Mouse (Mus musculus): Measurements from ENCODE around the gene Asb1. TPM values are rescaled to one million over a fixed set of nuclear protein-coding genes. Genes with fewer than 3 reads are reported as not detected.

The Asb1 gene
- total RNA-seq, 2 experiments from 2014 or later, result 19.0 to 25.7 TPM

DNA sequence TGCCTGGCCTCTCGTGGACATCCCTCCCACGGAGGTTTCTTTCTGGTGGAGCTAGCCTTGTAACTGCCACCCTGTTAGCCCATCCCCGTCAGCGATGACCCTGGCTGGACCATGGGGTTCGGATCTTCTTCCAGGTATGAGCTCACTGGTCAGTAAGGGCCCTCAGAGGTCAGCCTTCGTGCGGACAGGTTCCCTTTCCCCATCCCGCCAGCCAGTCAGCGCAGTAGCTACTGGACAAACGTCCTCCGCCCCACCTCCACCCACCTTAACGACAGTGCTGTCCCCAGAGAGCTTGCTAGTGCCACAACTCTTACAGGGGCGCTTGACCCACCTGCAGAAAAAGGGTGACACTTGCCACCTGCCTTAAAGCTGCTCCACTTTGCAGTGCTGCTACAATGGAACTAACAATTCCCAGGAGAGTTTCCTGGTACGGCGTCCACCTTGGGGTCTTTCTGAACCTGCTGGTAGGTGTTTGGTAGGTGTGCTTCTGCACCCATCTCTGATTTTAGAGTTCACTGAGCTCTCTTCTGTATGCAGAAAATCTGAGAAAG is 773 bp downstream of the Asb1 start:
- DNase-seq (ENCODE audit: low spot score in 2 of 2), result no peak

DNA sequence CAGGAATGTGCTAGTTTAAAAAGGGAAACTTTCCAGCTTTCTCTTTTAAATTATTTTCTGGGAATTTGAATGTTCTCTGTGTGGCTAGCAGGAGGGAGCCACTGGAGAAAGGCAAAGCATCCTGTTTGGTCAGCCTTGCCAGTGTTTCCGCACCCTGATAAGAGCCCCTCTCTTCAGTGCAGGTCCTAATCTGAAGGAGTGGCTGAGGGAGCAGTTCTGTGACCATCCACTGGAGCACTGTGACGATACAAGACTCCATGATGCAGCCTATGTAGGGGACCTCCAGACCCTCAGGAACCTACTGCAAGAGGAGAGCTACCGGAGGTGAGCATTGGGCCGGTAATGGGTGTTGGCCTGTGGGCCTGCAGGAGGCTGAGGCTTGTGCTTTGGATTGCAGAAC is 3.6 kb downstream of the Asb1 start:
- DNase-seq (ENCODE audit: low spot score in 2 of 2), result no peak

DNA sequence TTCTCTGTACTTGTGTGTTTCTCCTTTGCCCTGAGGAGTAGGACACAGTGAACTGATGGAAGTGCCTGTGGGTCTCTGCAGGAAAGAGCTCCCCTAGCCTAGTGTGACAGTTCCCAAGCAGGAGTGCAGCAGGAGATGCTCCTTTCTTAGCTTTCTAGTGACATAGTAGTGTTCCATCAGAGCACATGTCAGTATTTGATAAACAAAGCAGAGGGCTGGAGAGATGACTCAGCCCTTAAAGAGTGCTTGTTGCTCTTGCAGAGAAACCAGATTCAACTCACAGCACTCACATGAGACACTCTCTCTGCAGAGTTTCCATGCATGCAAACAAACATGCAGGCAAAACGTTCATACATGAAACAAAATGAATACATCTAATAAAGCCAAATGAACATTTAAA is 4.9 kb downstream of the Asb1 start:
- no peak for DNase-seq (ENCODE audit: low spot score in 2 of 2)

DNA sequence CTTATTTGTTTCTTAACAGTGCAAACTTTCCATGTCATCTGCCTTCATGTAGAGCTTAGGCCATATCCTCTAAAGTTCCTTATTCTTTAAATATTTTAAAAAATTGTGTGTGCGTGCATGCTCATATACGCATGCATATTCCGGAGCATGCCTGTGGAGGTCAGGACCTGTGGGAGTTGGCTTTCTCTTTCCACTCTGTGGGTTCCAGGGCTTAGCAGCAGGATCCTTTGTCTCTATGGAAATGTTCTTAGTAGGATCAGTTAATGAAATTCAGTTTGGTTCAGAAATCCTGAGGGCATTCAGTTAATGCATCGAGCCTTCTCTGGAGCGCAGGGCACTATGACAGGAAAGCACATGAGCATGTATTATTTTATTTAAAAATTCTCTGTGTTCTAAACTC is 7.2 kb downstream of the Asb1 start:
- DNase-seq (ENCODE audit: low spot score in 2 of 2), result no peak

DNA sequence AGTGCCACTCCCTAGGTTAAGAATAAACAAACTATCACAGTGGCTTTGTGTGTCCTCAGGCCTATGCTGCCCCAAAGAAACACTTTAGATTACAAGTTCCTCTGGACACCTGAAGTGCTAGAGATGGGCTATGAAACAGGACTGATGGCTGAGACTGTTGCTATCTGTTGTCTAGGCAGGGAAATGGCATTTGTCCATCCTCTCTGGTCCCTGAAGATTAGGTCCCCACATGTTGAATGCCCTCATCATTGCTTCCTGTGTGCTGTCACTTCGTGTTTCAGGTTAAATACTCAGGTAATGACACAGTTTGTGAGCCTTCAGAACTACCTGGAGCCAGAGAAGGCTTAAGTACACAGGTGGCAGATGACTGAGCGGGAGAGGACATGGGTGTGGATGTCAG is 8.7 kb downstream of the Asb1 start:
- DNase-seq (ENCODE audit: low spot score in 2 of 2), result no peak

DNA sequence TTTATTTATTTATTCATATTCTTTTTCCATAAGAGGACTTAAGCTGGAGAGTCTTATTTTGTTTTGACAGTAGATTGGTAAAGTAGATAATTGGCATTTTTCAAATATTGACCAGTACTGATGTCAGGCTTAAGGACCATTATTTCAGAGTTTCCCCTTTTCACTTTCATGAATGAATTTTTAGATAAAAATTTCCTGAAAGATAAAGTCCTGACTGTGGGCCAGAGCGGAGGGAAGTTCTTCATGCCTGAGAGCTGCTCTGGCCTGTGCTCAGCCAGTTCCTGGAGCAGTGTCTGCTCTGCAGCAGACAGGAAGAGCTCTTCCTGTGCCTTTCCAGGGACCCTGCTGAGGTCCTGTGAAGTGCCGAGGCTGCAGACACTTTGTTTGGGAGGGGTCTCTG is 16.8 kb downstream of the Asb1 start:
- DNase-seq (ENCODE audit: low spot score in 2 of 2), result no peak

DNA sequence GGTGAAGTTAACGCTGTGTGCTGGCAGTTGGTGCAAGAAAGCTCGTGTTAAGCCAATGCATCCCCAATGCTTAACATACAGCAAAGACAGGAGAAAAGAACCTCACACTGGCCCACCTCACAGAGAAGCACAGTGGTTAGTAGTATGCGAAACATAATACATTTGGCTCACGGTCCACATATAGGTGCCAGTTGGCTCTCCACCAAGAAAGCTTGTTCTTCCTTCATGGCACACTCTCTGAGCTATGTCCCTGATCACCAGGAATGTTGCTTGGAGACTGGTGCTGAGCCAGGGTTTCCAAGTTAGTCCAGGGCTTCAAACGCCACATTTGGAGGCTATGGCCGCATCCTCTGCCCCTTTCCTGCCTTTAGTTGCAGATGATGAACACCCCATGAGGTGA is 20.9 kb downstream of the Asb1 start:
- DNase-seq (ENCODE audit: low spot score in 2 of 2), result no peak

DNA sequence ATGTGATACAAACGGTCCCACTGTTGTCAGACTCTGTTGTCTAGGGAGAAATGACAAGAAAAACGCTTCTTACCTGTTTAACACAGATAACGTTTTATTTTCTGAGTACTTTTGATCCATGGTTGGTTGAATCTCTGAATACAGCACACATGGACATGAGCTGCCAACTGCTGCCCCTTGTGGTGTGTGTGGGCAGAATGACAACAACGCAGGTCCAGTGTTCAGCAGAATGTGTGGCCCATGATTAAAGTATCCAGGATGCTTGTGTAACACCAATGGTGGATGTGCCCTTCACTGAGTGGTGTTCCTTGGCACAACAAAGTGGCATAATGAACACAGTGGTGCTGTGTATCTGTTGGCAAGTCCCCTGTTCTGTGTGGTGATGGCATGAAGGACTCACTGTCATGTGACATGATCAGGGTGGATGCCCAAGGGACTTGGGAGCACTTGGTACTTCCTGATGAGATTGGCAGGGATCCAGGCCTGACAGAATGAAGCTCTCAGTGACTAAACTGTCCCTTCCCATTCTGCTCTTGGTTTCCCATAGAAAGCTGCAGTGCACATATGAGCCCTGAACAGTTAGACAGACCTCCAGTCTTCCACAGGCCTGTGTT is 22.7 kb downstream of the Asb1 start:
- DNase-seq (ENCODE audit: low spot score in 2 of 2), result no peak

DNA sequence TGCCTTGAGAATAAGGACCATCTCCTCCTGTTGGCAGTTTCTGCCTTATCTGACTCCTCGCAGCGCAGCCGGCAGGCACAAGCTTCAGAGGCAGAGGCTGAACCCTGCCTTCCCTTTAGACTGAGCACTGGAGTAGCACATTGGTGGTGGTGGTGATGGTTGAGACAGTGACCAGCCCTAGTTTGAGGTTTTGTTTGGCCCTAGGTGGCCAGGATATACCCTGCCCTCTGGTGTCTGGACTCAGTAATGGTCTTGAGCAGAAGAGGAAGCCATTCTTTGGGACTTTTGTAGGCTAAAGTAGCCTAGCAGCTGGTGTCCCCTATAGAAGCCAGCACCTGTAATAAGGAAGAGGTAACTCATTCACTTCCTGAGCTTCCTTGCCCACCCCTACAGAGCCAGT is 23.7 kb downstream of the Asb1 start:
- DNase-seq (ENCODE audit: low spot score in 2 of 2), result no peak

DNA sequence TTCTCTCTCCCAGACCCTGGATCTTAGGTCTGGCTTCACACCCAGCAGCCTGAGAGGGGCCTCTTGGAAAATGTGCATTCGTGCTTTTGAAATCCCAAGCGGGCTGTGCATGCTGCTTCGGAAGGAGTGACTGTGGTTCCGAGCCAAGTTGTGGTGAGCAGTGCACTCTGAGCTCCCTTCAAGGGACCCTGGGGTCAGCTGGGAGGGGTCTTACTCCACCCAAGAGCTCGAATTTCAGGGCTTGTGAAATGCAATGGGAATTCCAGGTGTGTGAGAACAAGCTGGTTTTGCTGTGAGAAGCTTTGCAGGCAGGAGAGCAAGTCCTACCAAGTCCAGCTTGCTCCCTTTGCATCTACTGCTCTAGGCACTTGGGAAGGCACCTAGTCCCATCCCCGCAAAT is 24.3 kb downstream of the Asb1 start:
- no peak for DNase-seq (ENCODE audit: low spot score in 2 of 2)

DNA sequence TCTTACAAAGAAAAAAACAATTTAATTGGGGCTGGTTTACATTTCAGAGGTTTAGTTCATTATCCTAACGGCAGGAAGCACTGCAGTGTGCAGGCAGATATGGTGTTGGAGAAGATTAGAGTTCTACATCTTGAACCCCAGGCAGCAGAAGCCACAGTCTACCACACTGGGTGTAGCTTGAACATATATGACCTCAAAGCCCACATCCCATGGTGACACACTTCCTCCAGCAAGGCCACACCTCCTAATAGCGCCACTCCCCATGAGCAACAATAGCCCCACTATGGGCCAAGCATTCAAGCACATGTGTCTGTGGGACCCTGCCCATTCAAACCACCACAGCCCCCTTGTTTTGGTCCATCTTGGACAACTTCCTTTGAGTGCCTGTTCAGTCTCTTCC is 26.9 kb downstream of the Asb1 start:
- DNase-seq (ENCODE audit: low spot score in 2 of 2), result no peak

DNA sequence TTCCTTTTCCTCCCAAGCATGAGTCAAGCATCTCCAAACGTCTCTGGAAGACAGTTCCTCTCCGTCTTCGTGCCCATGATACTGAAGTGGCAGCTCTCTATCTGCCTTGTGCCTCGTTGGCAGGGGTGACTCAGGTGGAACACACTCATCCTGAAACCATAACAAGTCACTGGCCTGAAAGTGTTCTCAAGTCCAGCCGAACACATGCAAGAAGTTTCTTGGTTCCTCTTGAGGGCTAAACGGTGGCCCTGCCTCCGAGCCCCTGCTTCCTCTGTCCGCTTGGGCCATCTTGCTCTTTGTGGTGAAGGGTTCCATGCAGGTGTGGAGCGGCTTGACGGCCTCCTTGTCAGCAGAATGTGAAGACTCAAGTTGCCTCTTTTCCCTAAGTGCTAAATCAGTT is 32.1 kb downstream of the Asb1 start:
- no peak for DNase-seq (ENCODE audit: low spot score in 2 of 2)

DNA sequence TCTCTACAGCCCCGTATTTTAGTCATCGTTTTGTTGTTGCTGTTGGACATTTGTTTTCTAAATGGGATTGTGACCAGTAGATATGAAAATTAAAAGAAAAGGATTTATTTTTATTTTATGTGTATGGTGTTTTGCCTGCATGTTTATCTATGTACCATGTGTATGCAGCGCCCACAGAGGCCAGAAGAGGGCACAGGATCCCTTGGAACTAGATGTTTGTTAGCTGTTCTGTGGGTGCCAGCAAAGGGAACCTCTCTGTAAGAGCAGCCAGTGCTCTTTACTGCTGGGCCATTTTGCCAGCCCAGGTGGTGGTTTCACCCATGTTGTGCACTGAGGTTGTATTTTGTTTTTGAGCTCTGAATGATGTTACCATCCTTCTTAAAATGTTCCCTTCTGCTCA is 33.9 kb downstream of the Asb1 start:
- DNase-seq (ENCODE audit: low spot score in 2 of 2), result peak in 1 of 2 experiments; percentile 15

DNA sequence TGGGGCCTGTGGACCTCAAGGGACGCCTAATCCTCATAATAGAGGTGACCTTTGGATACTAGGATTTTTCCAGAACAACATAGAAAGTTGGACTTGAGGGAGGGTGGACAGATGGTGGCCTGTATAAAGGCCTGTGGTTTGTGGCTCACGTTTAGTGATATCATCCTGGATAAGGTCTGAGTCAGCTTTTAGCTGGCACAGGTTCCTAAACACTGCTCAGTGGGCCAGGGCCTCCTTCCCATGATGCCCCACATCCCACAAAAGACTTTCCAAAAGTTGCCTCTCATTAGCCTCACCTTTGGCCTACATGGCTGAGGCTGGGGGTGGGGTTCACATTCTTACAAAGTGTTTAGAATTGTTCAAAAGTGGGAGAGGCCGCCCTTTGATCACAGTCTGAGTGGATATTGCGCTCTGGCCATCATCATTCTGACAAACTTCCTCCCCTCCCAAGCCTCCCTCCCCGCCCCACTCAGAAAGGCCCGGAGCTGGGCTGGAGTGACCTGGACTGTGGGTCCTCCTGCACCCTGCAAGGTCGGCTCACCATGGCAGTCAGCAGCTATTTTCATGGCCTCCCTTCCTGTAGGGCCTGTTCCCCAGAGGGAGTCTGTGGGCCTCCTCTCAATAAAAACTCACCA is 37.7 kb downstream of the Asb1 start:
- DNase-seq (ENCODE audit: low spot score in 2 of 2), result no peak

DNA sequence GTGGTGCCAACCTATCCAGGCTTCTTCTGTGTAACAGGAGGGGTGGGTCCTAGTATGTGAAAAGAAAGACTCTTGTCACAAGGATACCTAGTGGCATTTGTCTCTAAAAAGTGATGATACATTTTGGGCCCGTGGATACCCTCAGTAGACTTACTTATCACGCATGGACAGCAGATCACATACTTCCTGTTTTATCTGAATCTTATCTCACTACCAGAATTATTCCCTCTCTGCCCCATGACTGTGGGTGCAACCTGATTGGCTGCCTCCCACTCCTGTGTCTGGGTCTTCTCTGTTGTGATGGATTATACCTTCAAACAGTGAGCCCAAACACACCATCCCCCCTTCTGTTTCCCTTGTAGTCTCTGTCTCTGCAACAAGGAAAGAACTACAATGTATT is 40.2 kb downstream of the Asb1 start:
- no peak for DNase-seq (ENCODE audit: low spot score in 2 of 2)

DNA sequence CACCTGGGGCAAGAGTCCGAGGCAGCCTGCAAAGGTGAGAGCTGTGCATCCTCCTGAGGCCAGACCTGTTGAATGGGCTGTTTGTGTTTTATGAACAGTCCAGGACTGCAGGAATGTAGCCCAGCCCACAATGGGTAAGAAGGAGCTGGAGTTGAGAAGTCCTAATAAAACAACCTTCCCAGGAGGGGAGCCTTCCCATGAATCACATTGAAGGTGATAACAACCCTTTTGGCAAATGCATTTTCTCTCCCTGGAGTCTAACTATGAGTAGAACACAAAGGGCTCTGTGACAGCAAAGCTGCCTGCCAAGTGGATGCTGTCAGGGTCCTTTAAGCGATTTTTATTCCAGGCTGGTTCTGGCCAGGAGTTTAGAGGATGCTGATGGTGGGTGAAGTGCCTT is 40.9 kb downstream of the Asb1 start:
- no peak for DNase-seq (ENCODE audit: low spot score in 2 of 2)

DNA sequence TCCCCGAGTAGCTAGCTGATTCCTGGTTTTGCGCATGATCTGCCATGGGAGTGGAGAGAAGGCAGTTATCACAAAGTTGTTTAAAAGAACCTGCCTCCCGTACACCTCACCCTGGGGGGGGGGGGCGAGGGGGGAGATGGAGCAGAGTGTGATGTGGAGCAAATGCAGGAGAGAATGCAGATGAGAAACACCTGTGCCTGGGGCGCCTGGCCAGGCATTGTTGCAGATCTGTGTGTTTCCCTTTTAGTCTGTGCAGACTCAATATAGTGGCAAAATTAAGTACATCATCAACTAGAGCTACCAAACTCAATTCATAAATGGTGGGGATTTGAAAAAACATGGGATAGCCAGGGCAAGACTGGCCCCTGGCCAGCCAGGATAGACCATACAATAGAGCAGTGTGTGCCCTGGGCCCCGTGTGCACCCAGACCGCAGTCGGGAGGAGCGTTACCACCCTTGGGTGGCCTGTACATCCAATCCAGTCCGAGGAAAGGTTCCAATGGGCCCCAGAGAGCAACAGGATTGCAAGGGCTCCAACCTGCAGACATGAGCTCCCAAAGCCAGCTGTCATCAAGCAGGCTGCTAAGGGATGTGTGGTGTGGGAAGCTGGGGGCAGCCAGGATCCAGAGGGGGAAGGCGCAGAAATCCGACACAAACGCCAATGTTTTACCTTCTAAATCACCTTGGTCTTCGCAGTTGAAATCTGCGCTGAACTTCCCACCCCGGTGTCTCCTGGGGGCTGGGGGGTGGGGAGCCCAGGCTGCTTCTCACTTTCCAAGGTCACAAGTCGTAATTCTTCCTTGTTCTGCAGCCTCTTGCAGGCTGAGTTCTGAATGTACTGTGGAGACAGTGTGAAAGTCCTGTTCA is 44.9 kb downstream of the Asb1 start:
- DNase-seq (ENCODE audit: low spot score in 2 of 2), result no peak

DNA sequence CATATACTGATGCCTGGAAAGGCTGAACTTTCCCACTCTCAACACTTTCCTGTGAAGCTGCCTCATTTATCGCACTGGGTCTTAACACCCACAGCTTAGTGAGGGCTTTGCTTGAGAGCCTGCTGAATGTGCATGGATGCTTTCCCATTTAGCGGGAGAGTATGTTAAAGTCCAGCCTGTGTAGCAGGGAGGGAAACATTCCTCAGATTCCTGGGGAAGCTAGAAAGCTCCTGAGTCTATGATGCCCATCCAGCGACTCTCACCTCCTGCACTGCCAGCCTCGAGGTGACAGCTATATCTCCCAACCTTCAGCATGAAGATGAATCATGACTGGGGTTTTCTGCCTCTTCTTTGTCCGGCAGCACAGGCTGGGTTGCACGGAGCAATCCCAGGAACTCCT is 49.4 kb downstream of the Asb1 start:
- DNase-seq (ENCODE audit: low spot score in 2 of 2), result no peak

DNA sequence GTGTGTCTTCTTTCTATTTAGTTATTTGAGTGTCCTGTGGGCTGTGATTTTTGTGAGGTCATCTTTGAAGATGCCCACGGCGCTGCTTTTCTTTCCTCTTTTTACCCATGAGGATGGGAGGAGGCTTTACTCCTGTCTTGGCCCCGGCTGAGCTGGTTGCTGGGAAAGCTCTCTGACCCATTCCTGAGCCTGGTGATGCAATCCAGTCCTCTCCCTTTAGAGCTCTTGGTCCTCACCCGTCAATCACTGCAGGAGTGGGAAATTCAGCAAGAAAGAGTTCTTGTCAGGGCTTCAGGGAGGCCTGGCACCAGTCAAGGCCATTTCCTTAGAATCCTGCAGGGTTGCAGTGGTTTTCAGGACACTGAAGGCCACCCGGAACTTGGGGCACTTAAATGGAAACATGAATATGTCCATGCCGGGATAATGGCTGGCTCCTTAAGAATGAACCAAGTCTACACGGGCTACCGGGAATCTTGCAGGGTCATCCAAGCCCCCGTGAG is 55.2 kb downstream of the Asb1 start:
- no peak for DNase-seq (ENCODE audit: low spot score in 2 of 2)

DNA sequence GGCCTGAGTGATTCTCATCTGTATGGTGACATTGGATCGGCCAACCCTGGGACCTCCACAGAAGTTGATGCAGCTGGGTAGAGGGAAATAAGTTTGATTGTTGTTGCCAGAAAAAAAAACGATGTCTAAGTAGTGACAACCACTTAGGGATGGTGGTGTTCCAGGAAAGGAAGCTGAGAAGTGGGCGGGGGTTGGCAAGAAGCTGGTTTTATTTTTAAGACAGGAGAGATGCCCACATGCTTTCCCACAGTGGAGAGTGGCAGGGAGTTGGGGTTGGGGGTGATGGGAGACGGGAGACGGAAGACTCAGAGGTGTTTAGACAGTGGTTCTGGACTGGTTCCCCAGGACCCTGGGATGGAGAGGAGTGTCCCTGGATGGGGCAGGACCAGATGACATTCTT is 57.3 kb downstream of the Asb1 start:
- no peak for DNase-seq (ENCODE audit: low spot score in 2 of 2)

DNA sequence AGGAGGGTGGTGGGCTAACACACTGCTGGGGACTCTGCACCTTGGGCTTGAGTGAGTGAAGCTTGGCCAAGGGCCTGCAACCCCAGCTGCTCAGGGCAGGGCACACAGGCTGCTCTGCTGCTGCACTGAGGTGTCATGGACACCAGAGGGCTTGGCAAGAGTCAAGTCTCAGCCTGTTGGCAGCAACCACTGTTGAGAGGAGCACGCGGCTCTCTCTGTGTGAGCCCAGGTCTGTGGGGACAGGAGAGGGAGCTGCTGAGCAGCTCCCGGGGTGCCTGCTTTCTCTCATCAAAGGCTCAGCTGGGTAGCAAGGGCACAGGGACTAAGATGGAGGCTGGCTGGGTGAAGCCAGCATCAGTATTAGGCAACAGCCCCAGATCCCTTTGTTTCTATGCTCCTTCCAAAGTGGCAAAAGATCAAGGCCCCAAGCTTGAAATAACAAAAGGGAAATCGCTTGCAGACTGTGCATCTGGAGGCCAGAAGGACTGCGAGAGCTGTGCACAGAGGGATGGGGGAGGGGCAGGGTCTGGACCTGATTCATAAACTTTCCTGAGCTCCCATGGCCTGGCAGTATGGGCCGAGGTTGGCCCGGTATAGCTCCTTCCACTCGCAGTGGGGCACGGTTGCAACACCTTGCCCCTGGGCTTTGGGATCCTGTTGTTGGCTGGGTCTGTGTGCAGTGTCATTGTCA is 60.5 kb downstream of the Asb1 start:
- peak; percentile 26 to 53 for DNase-seq (ENCODE audit: low spot score in 2 of 2)
